Mouse (Mus musculus) adrenal gland, postnatal 14 days (tissue): Measurements from ENCODE around the gene Oser1. TPM values are rescaled to one million over a fixed set of nuclear protein-coding genes. Genes with fewer than 3 reads are reported as not detected.

Experiments used
- DNase-seq: peaks from one replicate; pipeline ENCODE4 v3.0.0; 2021; ENCODE audit warnings: mixed read lengths
- total RNA-seq: library from RNA; stranded (reverse); gene quantifications from 2 replicates; pipeline ENCODE4 v1.2.3, GENCODE M21; 2021

The Oser1 gene
- total RNA-seq, 1 experiment from 2014 or later, result 34.8 TPM

DNA sequence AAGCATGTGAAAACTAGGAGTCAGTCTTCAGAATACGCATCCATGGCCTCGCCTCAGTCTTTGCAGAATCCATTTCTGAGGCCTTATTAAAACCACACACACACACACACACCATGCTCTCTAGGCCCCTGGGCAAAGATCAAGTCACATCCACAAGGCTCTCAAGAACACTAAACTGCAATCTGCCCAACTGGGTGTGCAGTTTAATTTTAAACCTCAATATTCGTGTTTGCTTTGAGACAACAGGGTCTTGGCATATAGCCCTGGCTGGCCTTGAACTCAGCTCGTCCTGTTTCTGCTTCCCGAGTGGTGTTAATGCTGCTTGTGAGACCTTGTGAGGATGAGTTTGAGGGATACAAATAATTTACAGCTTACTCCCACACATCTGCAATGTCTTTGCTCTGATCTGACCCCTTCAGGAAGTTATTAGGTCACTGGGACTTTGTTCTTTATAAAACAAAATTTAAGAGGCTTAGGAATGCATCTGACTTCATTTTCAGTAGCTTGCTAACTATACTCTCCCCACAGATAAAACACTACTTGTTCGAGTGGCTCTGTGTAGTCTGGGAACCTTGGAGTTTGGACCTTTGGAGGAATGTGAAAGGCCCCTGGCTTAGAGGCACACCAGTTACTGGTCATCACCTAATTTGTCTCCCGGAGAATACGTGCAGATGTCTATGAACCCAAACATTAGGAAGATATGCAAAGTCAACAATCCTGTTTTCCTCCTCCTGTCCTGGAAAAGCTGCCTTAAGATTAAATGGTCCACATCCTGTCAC, 20.3 kb downstream of the Oser1 start:
- peak; percentile 66 for DNase-seq

DNA sequence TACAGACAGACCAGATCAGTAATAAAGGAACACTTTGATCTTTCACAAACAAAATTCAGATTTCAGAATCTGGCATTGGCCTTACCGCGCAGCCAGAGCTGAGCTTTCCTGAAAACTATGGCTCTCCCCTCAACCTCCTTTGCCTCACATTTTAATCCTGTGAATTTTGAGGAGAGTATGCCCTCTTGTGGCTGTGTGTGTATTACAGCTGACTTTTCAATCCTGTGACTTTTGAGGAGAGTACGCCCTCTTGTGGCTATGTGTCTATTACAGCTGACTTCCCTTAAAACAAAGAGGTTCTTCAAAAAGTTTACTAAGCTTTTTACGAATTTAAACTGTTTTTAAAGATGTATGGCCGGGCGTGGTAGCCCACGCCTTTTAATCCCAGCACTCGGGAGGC, 23.3 kb downstream of the Oser1 start:
- DNase-seq, result peak; percentile 83

DNA sequence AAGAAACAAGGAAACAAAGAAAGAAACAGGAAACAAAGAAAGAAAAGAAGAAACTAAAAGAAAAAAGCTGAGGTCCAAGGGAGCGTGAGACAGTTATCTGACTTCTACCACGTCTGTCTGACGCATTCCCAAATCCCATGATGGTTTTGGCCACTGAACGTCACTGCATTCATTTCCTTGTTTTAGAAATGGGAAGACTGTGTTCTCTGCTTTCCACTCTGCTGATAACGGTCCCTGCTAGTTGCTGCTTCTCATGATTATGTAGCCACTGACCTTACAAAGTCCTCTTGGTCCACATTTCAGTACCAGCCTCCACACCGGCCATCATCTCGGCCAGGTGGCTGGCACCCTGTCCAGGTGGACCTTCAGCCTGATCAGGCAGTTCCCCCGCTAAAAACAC, 25.3 kb downstream of the Oser1 start:
- no peak for DNase-seq

DNA sequence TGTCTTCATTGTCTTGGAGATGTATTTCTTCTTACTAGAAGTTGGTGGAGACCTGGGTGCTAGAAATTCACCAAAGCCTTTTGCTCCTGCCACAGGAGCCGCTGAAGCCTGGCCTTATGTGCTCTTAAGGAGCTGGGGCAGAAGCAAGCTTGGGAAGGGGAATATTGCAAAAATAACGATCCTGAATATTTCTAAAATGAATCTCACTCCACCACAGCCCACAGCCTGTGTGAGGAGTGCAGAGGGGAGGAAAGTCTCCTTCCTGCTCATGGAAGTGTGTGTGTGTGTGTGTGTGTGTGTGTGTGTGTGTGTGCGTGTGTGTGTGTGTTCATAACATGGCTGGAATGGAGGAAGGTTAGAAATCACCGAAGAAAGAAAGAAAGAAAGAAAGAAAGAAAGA, 25.7 kb downstream of the Oser1 start:
- DNase-seq, result no peak

DNA sequence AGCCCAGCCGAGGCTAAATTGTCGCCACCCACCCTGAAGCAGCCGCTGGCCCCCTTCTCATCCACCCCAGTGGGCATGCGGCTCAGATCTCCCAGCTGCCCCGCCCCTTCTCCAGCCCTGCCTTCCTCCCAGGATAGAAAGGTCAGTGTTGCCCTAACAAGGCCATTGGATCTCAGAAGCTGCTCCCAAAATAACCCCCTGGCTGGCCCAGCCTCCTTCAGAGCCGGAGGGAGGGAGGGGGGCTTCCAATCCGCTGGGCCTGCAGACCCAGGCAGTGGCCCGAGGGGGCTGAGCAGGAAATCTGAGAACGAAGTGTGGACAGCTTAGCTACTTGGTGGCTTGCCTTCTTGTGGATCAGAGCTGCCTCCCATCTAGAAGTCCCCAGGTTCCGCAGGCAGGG, 26.6 kb downstream of the Oser1 start, which contains the start of gene Jph2:
Jph2 (minus strand) TSS at position 89 of the 400 bp plus-strand sequence.
- peak; percentile 72 for DNase-seq

DNA sequence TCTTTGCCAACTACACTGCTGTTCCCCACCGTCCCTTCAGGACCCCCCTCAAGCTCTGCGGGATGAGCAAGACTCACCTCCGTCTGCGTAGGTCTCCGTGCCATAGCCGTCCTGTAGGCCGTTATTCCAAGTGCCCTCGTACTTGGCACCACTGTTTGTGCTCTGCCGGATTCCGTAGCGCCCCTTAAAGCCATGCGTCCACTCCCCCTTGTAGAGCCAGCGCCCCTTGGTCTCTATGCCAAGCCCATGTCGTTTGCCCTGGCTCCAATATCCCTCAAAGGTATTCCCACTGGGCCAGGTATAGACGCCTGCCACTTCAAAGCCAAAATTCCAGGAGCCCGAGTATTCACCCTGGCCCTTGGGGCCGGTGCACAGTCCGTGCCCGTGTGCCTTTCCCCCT, 27.4 kb downstream of the Oser1 start:
- no peak for DNase-seq

DNA sequence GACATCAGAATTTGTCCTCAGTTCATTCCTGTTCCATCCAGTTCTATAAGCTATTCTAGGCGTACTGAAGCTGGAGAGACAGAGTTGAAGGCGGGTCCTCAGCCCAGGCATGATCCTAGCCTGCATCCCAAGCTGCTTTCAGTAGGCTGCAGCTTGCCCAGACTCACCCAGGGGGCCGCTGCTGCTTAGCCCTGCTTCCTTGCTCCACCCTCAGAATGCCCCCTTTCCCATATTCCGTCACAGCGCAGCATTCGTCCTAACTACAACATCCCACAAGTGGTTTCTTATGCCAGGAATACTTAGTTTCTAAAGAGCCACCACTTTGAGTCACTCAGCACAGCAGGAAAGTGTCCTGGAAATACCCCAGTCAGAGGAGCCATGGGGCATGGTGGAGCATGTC, 29.5 kb downstream of the Oser1 start:
- DNase-seq, result no peak

DNA sequence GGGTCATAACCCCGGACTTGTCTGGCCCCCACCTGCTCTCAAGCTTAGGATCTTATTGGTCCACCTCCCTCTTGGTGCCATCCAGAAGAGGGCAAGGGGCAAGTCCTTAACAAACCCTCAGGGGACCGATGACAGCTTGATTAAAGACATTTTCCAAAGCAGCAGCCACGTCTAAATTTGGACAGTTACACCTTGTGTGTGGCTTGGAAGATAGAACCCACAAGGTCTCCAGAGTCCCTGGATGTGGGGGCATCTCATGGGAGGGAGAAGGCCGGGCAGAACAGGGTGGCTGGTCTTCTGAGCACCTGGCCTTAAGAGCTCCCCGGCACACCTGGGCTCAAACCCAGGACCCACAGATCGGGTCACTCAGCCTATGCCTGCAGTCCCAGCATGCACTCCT, 30.5 kb downstream of the Oser1 start:
- no peak for DNase-seq

DNA sequence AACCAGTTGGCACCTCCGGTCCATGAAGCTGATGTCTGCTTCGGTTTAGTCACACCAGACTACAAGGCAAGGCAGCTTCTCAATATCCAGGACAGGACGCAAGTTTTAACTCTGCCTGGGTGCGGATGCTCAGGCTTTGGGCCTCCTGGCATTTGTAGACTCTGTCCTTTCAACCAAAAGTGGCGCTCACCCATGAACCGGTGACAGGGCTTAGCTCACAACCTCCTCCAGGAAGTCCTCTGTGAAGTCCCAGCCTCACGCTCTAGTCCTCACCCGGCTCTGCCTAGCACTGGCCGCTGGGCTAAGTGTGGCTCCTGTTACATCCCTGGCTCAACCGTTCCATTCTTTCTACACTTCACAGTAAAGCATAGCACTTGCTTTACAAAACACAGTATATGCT, 31.3 kb downstream of the Oser1 start:
- no peak for DNase-seq

DNA sequence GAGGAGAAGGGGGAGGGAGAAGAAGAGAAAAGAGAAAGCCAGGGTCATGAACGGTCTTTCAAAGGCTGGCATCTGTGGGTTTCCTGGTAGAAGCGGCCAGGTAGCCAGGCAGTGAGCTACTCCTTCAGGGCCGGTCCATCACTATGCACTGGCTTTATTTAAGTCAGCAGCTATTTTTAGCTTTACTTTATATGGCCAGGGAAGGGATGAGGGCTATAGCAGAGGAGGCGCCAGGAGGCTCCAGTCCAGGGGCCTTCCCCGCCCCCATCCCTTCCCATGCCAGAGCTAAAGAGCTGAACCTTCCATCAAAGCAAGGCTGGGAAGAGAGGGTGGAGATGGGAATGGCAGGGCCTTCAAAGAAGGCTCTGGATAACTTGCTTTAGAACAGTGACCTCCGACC, 32.1 kb downstream of the Oser1 start:
- DNase-seq, result no peak

DNA sequence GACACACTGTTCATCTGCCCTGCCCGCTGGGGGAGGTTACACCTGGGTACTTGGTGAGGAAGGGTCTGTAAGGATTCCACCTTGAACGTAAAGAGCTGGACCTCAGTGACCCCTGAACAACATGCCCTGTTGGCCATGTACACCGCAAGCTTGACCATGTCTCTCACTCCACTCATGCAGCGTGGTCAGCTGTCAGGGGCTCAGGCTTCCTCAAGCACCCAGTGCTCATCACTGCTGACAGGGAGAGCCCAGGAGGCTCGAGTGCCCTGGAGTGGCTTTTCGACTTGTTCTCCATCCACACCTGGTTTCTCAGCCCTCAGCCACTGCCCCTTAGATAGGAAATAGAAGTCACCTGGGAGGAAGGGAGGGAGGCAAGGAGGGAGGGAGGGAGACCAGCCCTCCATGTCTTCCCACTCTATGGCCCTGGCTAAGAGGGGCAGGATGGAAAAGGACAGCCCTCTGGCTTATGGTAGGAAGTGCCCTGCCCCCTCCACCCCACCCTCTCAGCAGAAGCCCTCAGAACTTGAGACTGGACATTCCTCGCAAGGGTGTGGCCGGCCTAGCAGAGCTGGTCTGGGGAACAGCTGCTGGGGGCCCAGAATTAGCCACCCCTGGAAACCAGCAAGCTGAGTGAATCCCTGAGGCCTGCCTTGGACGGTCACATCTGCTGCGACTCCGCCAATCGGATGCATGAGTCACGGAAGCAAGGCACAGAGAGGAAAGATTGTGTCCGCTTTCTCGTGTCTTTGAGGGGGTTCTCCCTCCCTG, 37.9 kb downstream of the Oser1 start:
- DNase-seq, result peak; percentile 17

DNA sequence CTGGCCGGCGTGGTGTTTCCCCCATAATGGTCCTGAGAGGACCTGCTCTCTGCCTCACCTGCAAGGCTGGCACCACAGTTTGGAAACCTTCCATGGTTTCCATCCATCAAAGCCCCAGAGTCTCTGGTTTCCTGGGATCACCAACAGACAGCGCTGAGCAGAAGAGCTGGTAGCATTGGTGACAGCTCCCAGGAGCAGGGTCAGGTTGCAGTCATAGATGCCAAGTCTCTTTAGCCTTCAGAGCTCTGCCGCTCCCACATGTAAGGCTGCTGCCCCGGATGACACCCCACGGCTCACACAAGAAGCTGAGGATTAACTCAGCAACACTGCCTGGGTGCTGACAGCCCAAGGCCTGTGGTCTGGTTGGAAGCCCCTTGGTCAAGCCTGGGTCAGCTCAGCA, 39.4 kb downstream of the Oser1 start:
- no peak for DNase-seq

DNA sequence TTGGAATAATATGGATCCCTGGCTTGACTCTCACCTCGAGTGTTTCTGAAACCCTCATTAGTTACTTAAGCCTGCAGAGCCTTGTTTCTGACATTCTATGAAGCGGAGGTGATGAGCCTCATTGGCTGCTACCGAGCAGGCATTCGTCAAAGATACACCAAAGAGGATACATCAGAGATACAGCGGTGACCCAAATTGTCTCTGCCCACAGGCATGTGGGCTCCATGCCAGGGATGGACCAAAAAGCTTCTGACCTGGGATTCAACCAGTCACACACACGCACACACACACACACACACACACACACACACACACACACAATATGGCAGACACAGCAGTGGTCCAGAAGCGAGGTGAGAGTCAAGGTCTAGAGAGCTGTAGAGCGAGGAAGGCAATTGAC, 43.3 kb downstream of the Oser1 start:
- DNase-seq, result no peak

DNA sequence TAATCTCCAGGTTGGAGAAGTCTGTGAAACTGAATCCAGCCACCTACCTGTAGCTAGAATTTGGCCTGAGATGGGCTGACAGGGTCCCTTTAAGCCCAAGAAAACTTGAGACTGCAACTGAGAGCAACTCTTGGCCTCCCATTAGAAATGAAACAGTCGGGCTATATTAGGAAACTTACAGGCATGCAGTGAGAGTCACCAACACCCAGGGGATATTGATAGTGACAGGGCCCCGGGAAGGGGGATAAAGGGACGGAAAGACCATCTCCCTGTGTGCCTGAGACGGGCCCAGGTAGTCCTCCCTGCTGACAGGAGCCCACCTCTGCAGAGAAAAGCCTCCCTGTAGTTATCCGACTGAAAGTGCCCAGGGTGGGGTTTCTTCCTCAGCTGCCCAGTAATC, 45.1 kb downstream of the Oser1 start:
- DNase-seq, result no peak

DNA sequence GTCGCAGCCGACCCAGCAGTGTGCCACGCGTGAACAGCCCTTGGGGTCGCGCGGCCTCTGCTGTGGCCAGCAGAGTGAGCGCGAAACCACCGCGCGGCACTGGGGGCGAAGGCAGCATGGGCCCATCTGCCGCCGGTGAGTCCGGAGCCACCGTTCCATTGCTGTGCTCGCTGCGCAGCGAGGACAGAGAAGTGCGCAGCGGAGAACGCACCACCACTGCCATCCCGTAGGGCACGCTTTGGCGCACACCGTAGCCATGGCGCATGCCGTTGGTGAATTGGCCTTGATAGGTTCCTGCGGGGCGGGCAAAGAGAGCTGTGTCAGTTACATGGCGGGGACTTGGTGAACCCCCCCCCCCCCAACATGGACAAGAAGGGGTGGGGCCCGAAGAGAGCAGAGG, 48.4 kb downstream of the Oser1 start:
- DNase-seq, result no peak

DNA sequence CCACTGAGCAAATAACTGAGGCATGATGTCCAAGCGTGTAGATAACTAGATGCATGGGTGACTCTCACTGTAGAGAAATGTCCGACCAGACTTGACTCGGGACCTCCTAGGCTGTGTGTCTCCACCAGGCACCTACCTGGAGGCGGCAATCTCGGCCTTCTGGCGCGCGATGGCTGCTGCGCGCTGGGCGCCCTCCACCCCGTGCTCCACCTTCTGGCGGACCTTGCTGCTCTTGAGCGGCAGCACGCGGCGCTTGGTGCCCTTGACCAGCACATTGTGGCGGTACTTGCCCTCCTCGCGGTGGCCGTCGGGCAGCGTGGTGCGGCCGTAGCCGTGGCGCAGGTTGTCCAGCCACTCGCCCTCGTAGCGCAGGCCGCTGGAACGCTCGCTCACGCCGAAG, 49.0 kb downstream of the Oser1 start:
- DNase-seq, result no peak

DNA sequence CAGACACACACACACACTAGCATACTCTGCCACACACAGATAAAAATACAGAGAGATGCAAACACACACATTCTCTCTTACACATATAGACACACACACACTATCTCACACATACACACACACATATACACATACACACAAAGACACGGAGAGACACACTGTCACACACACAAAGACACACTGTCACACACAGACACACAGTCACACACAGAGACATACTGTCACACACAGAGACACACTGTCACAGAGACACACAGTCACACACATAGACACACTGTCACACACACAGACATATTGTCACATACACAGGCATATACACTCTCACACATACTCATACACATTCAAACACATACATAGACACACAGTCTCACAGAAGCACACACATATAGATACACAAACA, 51.9 kb downstream of the Oser1 start:
- DNase-seq, result no peak

DNA sequence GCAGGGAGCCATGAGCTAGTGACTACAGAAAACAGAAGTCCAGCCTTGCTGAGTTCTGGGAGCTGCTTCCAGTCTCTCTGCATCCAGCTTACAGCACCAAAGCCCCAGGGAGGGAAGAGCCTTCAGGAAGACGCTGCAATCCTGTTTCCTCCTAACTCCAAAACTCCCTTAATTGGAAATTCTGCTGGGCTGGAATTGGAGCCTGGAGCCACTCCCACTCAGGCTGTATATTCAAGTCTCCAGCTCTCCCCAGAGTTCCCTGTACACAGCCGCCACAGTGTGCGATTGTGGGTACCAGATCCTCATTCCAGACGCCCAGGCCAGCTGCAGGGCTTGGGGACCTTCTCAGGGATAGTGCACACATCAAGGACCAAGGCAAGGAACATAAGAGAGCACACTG, 54.3 kb downstream of the Oser1 start:
- no peak for DNase-seq

DNA sequence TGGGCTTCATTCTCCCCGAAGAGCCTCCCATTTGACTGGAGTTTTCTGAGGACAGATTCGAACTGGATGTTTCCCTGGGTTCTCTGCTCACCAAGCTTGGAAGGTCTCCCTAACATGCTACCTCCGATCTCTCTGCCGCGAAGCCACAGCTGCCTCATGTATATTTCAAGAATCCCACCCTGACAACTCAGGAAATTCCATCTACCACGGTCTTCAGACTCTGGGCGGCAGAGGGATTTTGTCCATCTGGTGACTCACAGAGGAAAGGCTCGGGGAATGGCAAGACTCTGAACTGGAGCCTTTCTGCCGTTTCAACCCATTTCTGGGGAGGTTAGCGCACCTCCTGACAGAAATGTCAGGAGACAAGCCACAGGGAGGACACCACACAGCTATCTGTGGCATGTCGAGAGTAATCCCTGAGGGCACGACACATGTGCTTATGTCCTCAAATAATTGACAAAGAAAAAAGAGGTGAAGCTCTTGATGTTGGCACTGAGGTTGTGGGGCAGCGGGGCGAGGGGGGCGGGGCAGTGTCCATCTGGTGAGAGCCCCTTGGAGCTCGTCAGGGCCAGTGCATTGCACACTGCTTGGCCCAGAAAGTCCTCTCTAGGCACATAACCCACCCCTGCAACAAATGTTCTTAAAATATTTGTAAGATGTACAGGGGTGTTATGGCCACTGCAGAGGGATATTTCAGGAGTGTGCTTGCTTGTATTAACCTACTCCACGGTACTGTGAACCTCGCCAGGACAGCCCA, 59.5 kb downstream of the Oser1 start:
- no peak for DNase-seq

DNA sequence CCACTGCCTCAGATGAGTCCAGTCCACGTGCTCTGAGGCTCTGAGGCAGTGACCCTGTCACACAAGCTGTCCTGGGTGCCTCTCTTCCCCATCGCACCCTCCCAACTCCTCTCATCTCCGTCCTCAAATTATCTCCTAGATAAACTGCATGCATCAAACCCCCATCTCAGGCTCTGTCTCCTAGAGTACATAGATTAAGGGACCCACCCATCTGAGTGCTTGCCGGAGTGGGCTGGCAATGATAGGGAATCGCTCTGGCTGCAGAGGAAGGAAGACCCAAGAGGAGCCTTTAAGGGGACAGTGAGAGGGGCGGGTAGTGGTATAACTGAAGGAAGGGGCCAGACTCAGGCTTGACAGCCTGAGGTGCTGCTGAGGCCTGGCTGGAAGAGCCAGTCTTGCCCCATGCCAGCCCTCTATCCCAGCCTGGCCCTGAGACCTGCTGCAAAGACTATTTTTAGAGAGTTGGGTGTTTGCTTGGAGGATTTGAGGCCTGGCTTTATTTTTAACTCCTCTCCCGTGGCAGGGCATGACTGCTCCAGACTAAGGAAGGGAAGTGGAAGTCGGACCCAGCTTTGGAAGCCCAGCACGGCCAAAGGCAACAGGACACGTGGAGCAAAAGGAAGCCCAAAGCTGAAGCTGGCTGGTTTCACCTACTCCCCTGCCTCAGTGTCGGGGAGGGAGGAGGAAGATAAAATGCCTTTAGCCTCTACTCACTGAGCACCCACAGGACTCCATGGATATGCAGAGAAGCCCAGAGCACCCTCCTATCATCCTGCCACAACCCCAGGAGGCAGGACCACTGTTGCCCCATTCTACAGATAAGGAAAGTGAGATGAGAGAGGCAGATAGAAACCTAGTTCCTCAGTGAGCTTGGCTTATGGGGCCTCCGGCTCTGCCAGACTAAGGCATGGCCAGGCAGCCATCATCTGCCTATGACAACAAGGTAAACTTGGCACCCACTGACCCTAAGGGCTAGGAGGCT, 61.3 kb downstream of the Oser1 start:
- no peak for DNase-seq

DNA sequence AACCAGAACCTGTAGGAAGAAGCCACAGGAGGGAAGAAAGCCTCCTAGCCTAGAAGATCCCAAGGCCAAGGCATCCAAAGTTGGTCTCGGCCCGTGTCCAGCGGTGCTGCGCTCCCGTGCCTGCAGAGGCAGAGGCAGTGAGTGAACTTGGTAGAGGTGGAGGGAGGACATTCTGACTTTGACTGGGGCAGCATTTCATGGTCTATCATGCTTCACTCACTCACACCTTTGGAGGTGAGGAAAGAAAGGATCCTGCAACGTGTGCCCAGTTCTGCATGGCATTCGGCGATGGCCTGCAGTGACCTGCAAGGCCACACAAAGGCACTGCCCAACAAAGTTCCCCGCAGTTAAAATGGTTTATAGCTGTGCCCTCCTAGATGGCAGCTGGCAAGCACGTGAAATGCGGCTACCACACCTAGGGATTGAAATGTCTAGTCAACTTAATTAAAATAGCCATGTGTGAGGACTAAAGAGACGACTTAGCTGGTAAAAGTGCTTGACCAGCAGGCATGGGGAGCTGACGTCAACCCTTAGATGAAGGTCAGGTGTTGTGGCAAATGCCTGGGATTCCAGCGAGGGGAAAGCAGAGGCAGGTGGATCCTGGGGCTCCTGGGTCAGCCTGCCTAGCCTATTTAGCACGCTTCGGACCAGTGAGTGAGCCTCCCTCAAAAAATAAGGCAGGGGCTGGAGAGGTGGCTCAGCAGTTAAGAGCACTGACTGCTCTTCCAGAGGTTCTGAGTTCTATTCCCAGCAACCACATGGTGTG, 63.5 kb downstream of the Oser1 start:
- no peak for DNase-seq
